Mouse (Mus musculus): Measurements from ENCODE around the gene Oscp1.

Gene Oscp1

GRCm38 (mm10) chr4:126058134-126058996 lies at the start of gene Oscp1:
Gene Oscp1 (plus strand): TSS chr4:126058565.
- DNase-seq (ENCODE audit: low spot score): peak; percentile 87

GRCm38 (mm10) chr4:126017676-126018332 lies 40.6 kb upstream of the Oscp1 start:
- DNase-seq (ENCODE audit: low spot score): no peak

- no peak for DNase-seq (ENCODE audit: low spot score)
Observed at GRCm38 (mm10) chr4:126018966-126019538, 39.3 kb upstream of the Oscp1 start.

DNA sequence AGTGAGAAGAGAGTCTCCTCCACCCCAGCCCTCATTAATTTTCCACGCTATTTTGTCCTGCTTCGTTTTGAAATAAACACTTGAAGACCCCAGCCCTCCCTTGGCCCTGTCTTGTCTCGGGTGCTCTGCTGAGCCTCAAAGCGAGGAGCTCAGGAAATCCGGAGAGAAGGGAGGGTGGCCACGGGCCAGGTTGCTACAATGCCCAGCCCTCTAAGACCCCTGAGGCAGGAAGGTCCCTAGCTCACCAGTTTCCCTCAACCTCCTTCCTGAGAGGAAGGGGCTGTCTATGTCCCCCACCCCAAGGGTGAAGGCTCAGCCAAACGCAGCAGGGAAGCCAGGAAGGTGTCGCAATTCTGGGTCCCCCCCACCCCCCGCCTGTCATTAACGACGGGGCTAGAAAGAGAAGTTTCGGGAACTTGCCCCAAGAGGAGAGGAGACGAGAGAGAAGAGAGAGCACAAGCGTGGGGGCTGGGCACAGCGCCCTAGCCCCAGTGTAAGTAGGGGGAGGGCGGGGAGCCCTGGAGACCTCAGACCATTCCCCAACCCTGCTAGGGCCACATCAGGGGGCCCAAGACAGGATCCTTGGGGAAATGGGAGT lies 34.0 kb upstream of the Oscp1 start, which contains the start of gene Csf3r:
Gene Csf3r (plus strand): TSS at position 248 of the 598 bp plus-strand sequence.
- no peak for DNase-seq (ENCODE audit: low spot score)

GRCm38 (mm10) chr4:126025801-126026200 lies 32.6 kb upstream of the Oscp1 start:
- DNase-seq (ENCODE audit: low spot score): no peak

- DNase-seq (ENCODE audit: low spot score): no peak
Observed at GRCm38 (mm10) chr4:126027980-126028379, 30.4 kb upstream of the Oscp1 start.

DNA sequence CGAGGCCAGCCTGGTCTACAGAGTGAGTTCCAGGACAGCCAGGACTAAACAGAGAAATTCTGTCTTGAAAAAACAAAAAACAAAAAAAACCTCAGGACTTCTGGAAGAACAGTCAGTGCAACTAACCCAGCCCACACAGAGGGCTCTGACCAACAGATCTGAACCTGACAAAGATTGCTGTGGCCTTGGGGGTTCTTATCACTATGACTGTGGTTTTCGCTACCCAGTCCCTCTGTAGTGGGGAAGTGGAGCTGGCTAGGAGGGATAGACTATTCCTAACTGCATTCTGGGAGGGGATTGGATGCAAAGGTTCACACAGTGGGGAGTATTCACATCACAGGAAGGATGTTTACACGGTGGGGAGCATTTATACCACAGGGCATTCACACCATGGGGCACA lies 29.3 kb upstream of the Oscp1 start:
- DNase-seq (ENCODE audit: low spot score): no peak

DNA sequence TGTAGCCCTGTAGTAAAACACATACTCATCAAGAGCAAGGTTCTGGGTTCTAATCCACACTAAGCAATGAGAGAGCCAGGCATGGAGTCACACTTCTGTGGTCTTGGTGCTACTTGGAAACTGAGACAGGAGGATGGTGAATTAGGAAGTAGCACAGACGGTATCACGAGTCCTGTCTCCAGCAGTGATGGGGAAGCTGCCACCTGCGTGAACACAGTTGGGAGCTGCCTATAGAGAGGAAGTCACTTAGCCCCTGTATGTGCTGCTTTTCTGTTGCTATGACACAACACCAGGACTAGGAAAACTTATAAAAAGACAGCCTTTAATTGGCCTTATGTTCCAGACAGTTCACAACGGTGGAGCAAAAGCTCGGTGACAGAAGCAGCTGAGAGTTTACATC lies 27.7 kb upstream of the Oscp1 start:
- DNase-seq (ENCODE audit: low spot score): no peak

- no peak for DNase-seq (ENCODE audit: low spot score)
Observed at GRCm38 (mm10) chr4:126035413-126035812, 23.0 kb upstream of the Oscp1 start.

DNA sequence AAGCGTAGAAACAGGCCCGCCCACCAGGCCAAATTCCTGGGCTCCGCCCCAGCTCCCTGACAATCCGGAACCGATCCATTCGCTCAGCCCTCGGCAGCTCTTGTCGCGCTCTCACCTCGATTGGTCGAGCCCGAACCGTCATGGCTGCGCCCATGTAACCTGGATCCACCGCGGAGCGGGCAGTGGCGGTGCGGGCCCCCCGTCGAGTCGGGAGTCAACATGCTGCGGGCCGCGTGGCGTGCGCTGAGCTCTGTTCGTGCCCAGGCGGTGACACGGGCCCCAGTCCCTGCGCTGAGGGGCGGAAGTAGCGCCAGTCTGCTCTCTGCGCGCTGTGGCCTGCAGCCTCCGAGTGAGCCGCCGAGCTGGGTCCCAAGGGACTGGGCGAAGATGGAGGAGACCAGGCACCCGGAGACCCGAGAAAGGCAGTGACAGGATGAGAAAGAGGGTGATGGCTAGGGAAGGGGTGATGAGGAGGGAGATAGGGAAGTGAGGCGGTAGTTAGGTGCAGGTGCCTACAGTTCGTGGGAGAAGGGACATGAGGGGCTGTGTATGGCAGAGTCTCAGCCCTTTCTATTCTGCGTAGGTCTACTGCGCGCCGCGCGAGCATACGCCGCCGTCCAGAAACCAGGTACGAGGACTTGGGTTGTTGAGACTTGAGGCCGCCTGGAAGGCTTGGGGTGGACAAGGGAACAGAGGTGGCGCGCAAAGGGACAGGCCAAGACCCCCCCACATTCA lies 11.3 kb upstream of the Oscp1 start, which contains the start of gene Mrps15:
Gene Mrps15 (plus strand): TSS at position 75 of the 735 bp plus-strand sequence.
- no peak for DNase-seq (ENCODE audit: low spot score)

- peak; percentile 70 for DNase-seq (ENCODE audit: low spot score)
Observed at GRCm38 (mm10) chr4:126051617-126052016, 6.7 kb upstream of the Oscp1 start.

DNA sequence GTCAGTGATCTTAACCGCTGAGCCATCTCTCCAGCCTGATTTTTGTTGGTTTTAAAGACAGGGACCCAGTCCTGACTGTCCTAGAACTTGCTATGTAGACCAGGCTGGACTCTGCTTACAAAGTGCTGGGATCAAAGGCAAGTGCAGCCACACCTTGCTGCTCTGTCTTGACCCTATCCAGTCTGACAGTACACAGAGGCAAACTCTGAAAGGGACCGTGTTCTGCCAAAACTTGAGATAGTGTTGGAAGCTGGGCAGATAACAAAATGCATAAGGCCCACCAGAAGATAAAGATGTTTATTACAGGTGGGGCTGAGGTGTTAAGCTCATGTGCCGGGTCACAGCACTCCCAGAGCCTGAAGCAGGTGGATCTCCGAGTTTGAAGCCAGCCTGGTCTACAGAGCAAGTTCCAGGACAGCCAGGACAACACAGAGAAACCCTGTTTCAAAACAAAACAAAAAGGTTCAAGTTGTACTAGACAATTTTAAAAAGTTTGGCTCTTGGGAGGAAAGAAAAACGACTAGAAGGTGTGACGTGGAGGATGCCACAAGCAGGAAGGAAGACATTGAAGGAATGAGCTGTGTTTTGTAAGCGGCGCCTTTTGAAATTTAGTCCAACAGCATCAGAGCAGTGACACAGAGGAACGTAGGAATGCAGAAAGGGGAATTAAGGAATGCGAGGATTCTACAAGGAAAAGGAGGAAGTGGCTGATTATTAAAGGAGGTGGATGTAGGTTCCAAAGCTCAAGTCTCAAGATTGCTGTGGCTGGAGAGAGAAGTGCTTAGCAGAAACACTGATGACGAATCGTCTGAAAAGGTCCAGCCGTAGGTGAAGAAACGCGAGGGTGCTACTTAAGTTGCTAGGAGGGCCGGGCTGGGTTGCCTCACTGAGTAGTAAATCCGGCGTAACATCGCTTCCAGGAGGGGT lies 895 bp upstream of the Oscp1 start:
- no peak for DNase-seq (ENCODE audit: low spot score)

- DNase-seq (ENCODE audit: low spot score): no peak
Observed at GRCm38 (mm10) chr4:126058997-126059362, 615 bp downstream of the Oscp1 start.

DNA sequence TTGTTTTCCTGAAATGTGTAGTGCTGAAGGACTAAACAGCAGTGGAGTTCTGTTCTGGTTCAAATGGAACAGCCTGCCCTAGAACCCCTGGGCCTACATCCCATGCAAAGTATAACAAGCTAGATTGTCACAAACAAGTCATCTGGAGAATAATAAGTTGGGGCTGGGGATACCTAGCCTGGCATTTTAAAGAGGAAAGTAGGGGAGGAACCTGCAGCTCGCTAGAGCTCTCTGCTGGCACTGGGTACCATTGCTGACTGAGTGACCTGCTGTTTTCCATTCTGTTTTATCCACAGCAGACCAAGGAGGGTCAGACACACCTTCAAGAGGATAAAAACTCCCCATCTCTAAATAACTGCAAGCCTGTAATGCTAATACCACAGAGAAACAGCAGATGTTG lies 4.5 kb downstream of the Oscp1 start:
- no peak for DNase-seq (ENCODE audit: low spot score)

- DNase-seq (ENCODE audit: low spot score): peak; percentile 60
Observed at GRCm38 (mm10) chr4:126065241-126065640, 6.9 kb downstream of the Oscp1 start.

DNA sequence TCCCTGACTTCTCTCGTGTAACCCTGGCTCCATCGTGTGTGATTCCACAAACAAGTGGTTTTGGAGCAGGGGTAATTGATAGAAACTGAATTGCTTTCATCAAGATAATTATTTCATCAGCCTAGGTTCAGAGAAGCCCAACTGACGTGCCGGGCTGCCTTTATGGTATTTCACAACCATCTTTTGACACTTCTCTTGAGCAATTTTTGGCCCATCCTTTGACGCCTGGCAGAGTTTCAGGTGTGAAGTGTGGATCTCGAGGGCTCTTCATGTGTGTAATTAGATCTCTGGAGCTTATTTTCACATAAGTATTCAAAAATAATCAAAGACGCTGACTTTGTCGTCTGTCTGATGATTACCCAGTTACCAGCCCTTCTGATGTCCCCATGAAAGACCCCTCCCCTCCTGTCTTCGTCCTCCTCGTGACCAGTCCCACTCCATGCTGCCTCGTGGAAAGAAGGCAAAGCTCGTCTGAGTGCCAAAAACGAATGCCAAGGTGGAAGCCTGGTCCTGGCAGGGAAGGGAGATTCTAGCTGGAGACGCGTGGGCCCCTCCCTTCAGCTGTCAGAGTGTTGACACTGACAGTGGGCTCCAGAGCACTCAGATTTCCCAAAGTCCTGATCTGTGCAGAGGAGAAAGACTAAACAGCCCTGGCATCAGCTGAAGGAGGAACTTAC lies 9.2 kb downstream of the Oscp1 start:
- no peak for DNase-seq (ENCODE audit: low spot score)

DNA sequence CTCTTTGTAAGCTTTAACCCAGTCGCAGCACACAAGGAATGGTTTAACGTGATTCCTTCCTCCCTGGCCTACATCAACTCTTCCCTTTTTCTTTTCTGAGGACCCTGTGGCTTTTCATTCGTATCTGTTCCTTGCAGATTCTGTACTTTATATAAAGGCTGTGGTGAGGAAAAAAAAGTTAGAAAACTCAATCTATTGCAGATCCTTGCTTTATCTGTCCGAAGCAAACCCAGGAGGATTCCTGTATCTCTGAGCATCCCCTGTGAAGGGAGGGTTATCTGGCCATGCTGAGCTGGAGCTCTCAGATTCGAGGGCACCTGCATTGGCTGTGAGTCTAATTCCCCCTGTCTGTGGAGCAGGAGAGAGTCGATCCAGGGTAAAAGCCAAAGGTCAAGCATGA lies 10.5 kb downstream of the Oscp1 start:
- no peak for DNase-seq (ENCODE audit: low spot score)

- no peak for DNase-seq (ENCODE audit: low spot score)
Observed at GRCm38 (mm10) chr4:126077833-126078232, 19.5 kb downstream of the Oscp1 start.

GRCm38 (mm10) chr4:126079266-126079665 lies 20.9 kb downstream of the Oscp1 start:
- no peak for DNase-seq (ENCODE audit: low spot score)

GRCm38 (mm10) chr4:126081601-126082000 lies 23.2 kb downstream of the Oscp1 start:
- no peak for DNase-seq (ENCODE audit: low spot score)
